Mouse (Mus musculus): ENCODE measurements around the gene Camta1.
A peak's percentile ranks its signal among the peaks of the same experiment; 100 is the strongest.
"Not testable (repeated sequence)": the region's sequence is repeated elsewhere in the genome, so short reads cannot be mapped to it uniquely, and the experiment has no call there.

Gene Camta1

DNA sequence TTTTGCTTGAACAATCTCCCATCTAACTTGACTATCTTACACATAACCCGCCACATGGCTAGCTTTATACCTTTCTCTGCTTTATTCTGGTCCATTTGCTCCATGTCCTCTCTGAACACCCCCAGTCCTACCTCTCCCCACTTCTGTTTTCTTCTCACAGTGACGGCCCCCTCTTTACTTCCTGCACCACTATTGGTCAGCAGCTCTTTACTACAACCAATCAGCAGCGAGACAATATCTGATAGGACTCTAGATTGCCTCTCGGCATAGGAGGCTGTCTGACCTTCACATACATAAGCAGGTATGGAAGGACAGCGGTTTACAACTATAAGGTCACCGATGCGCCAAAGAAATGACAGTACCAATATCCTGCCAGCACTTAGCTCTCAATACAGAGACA lies 825.2 kb downstream of the Camta1 start:
- DNase-seq: no peak

- DNase-seq: peak; percentile 29
Measured at GRCm38 (mm10) chr4:151027001-151027400, 834.7 kb downstream of the Camta1 start.

- no peak for DNase-seq
Measured at GRCm38 (mm10) chr4:151024152-151024551, 837.5 kb downstream of the Camta1 start.

GRCm38 (mm10) chr4:151017356-151017755 lies 844.3 kb downstream of the Camta1 start:
- not testable (repeated sequence) for DNase-seq

DNA sequence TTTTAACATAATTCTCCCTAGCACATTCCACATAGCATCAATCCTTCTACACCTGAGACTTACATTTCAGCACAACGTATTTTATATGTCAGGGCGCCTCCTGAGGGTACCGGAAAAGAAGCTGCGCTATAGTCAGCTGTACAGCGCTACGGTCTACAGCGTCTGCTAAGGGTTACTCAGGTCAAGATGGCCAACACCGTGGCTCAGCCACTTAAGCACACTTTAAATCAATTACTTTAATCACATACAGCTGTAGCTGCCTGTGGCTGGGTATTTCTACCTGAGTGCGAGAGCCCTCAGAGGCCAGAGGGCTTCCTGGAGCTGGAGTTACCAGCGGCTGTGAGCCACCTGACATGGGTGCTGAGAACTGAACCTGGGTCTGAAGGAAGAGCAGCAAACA lies 845.7 kb downstream of the Camta1 start:
- no peak for DNase-seq

GRCm38 (mm10) chr4:151010316-151010715 lies 851.4 kb downstream of the Camta1 start:
- no peak for DNase-seq

DNA sequence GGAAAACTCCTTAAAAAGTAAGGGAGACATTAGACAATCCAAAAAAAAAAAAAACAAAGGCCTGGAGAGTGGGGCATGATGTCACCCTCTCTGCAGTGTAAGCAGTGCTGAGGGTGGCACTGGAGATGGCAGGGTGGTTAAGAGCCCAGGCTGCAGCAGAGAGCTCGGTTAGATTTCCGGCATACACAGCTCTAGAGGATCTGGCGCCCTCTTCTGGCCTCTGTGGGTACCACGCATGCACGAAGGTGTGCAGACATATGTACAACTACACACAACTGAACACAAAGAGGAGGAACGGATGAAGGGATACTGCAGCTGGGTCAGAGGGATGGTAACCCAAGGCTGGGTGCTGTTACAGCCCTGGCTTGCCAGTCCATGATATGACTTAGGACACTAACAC lies 854.7 kb downstream of the Camta1 start:
- no peak for DNase-seq

DNA sequence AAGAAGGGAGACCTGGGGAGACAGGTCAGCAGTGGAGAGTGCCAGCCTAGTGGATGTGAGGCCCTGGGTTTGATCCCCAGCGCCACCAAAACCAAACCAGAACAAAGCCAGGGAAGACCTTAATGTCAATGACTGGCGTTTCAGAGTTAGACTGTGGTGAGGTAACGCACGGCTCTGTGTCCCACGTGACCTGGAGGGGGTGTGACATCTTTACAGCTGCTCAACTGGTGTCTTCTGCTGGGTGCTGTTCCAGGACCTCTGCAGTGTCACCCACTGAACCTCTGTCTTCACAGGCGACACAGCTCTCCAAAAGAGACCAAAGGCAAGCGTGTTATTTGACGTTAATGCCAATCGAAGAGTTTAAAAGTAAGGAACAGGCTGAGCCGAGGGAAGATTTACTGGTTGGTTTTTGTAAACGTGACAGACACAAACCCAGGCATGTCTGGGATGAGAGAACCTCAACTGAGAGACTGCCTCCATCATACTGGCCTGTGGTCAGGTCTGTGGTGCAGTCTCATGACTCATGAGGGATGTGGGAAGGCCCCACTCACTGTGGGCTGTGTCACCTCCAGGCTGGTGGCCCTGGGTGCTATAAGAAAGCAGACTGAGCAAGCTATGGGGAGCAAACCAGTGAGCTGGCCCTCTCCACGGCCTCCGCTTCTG lies 855.9 kb downstream of the Camta1 start:
- DNase-seq: no peak

DNA sequence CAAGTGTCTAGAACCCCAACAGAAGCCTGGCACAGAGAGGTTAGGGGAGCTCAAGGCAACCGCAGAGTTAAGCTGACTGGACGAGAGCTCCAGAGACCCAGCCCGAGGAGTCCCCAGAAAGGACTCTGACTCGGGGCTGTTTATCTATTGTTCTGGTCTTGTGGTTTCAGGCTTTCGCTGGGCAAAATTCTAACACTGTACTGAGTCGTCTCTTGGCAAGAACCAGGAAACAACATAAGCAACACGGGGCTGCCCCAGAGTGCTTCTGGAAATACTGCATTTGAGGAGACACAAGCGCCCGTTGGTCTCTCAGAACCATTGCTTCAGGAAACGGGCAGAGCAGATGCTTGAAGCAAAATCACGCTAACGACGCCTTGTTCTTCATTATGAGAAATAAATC lies 860.3 kb downstream of the Camta1 start:
- DNase-seq: no peak

GRCm38 (mm10) chr4:150998626-150999025 lies 863.0 kb downstream of the Camta1 start:
- no peak for DNase-seq

DNA sequence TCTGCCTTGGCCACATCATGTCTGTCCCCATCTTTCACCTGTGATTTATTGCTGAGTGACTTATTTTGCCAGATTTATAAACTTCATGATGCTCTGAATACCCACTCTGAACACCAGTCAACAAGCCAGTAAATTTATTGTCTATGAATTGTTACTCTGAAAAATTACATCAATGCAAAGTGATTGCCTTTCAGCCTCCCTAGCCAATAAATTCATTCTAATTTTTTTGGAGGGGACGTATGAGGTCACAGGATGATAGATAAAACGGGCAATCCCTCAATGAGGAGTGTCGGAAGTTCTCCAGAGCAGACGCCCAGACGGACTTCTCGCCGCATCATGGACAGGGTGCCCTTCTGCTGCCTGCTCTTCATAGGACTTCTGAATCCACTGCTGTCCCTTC lies 864.9 kb downstream of the Camta1 start, which contains the start of gene Uts2:
Uts2 (plus strand) TSS at position 301 of the 400 bp plus-strand sequence.
- no peak for DNase-seq

- no peak for DNase-seq
Measured at GRCm38 (mm10) chr4:150990148-150990547, 871.5 kb downstream of the Camta1 start.

DNA sequence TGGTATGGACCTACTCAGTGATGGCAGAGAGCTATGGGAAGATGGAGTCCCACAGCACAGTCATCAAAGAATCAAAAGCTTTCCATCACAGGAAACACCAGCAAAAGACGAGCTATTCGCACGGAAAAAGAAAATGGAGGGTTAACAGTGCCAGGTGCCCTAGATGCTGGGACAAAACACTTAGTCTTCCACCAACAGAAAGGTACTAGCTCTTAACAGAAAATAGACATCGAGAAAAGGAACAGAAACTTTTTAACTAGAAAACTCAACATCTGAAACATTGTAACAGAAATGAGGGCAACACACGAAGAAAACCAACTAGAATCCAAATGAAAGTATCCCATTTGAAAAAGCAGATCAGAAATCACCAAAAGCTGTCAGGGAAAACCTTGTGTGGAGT lies 881.5 kb downstream of the Camta1 start:
- DNase-seq: no peak

GRCm38 (mm10) chr4:150979455-150979854 lies 882.2 kb downstream of the Camta1 start:
- no peak for DNase-seq

DNA sequence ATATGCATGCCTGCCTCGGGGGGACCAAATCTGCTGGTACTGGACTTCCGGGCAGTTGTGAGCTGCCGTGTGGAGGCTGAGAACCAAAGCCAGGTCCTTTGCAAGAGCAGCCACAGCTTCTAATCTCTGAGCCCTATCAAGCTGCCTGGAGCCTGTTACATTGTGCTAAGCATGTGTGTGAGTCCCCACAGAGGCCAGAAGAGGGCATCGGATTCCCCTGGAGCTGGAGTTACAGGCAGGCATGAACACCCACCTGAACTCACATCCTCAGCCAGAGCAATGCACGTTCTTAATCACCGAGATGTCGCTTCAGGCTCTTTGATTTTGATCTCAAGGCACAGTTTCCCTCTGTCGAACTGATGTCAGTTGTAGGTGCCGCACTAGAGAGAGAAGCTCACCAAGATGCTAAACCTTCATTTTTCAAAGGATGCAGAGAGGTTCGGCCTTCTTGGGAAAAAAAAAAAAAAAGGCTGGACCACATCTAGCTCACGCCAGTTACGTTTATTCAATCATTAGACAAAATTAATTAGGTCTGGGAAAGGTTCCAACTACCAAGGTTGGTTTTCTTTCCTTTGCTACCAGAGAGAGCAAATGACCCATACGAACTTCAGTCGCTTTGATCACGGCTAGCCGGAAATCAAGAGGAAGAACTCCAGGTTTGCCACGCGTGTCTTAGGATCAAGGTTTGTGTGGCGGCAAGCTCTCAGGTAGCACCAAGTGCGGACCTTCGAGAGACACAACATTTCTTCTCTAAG lies 883.3 kb downstream of the Camta1 start:
- no peak for DNase-seq

GRCm38 (mm10) chr4:150975145-150975544 lies 886.5 kb downstream of the Camta1 start:
- no peak for DNase-seq

GRCm38 (mm10) chr4:150973264-150973663 lies 888.4 kb downstream of the Camta1 start:
- no peak for DNase-seq

DNA sequence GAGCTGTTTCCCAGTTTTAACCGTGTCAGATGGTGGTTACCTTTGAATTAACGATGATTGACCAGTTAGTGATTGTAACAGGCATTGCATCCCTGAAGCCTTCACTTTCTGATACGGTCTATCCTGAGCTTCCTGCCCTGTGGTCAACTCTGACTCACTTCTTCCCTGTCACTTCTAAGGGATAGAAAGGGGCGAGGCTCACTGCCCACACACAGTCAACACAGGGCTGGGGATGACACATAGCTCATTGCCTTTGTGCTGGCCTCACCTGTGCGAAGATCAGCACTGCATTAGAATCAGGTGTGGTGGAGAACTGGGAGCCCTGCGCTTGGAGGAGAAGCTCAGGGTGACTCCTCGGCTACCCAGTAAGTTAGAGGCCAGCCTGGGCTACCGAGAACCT lies 892.7 kb downstream of the Camta1 start:
- no peak for DNase-seq

GRCm38 (mm10) chr4:150966556-150966955 lies 895.1 kb downstream of the Camta1 start:
- peak; percentile 41 for DNase-seq

- DNase-seq: no peak
Measured at GRCm38 (mm10) chr4:150965555-150965951, 896.1 kb downstream of the Camta1 start.

DNA sequence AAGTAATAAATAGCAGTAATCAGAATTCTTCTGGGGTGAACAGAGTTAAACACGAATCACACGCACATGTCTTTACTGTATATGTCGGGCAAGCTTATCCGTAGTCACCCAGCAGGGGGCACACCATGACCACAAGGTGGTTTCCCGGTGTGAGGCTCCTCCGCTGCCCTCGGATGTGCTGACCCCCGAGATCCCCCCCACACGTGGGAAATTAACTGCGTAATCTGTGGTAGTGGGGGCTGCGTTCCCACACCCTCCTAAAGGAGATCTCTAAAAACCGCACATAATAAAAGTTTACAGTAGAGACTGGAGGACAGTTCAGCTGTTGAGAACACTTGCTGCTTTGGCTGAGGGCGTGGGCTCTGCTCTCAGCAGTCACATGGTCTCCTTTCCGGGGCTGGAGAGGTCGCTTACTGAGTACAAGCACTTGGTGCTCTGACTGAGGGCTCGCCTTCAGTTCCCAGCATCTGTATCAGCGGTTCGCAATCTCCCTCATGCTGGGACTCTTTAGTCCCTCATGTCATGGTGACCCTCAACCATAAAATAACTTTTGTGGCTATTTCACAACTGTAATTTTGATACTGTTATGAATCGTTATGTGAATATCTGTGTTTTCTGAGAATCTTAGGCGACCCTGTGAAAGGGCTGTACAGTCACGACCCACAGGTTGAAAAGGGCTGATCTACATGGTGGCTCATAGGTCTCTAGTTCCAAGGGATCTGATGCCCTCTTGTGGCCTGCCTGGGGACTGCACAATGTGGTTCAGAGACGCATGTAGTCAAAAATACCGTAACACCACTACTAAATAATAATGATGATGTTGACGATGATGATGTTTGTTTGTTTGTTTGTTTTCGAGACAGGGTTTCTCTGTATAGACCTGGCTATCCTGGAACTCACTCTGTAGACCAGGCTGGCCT lies 896.8 kb downstream of the Camta1 start:
- peak; percentile 62 for DNase-seq

DNA sequence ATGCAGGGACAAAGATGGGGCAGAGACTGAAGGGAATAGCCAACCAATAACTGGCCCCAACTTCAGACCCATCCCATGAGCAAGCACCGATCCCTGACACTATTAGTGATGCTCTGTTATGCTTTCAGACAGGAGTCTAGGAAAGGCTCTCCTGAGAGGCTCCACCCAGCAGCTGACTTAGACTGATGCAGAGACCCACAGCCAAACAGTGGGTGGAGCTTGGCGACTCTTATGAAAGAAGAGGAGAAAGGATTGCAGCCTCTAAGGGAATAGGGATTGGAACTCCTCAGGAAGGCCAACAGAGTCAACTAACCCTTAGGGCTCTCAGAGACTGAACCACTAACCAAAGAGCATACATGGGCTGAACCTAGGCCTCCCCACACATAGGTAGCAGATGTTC lies 898.0 kb downstream of the Camta1 start:
- DNase-seq: no peak

- DNase-seq: no peak
Measured at GRCm38 (mm10) chr4:150962231-150962630, 899.4 kb downstream of the Camta1 start.

Measured in cerebellum, adult 11 months (tissue).